Mouse (Mus musculus) right cerebral cortex, postnatal 4 days (tissue): ENCODE measurements around the gene Rtl9.

Experiments used
- DNase-seq: peaks from one replicate; pipeline ENCODE4 v3.0.0-alpha.2; 2022

Rtl9 gene

GRCm38 (mm10) chrX:143099044-143099754 lies at the start of gene Rtl9:
Gene Rtl9, plus strand, starts transcription at chrX:143099594.
- peak; percentile 29 for DNase-seq

- DNase-seq: no peak
Observed at GRCm38 (mm10) chrX:143051478-143051877, 47.9 kb upstream of the Rtl9 start.

- no peak for DNase-seq
Observed at GRCm38 (mm10) chrX:143051921-143052320, 47.5 kb upstream of the Rtl9 start.

GRCm38 (mm10) chrX:143058829-143059228 lies 40.6 kb upstream of the Rtl9 start:
- peak; percentile 87 for DNase-seq

- DNase-seq: no peak
Observed at GRCm38 (mm10) chrX:143062641-143063355, 36.6 kb upstream of the Rtl9 start.

- no peak for DNase-seq
Observed at GRCm38 (mm10) chrX:143063780-143064179, 35.6 kb upstream of the Rtl9 start.

GRCm38 (mm10) chrX:143064288-143064687 lies 35.1 kb upstream of the Rtl9 start:
- DNase-seq: no peak

GRCm38 (mm10) chrX:143066320-143067114 lies 32.9 kb upstream of the Rtl9 start:
- DNase-seq: no peak

- no peak for DNase-seq
Observed at GRCm38 (mm10) chrX:143067115-143067514, 32.3 kb upstream of the Rtl9 start.

- no peak for DNase-seq
Observed at GRCm38 (mm10) chrX:143067576-143067975, 31.8 kb upstream of the Rtl9 start.

GRCm38 (mm10) chrX:143080458-143081336 lies 18.7 kb upstream of the Rtl9 start:
- peak; percentile 21 for DNase-seq

- no peak for DNase-seq
Observed at GRCm38 (mm10) chrX:143082732-143083131, 16.7 kb upstream of the Rtl9 start.

GRCm38 (mm10) chrX:143088225-143088624 lies 11.2 kb upstream of the Rtl9 start:
- DNase-seq: no peak

GRCm38 (mm10) chrX:143090904-143091588 lies 8.3 kb upstream of the Rtl9 start:
- no peak for DNase-seq

- DNase-seq: no peak
Observed at GRCm38 (mm10) chrX:143097551-143097950, 1.8 kb upstream of the Rtl9 start.

GRCm38 (mm10) chrX:143103146-143103545 lies 3.8 kb downstream of the Rtl9 start:
- DNase-seq: no peak

GRCm38 (mm10) chrX:143105866-143106265 lies 6.5 kb downstream of the Rtl9 start:
- DNase-seq: no peak

- no peak for DNase-seq
Observed at GRCm38 (mm10) chrX:143112546-143112945, 13.2 kb downstream of the Rtl9 start.
